Mouse (Mus musculus) adrenal gland, postnatal 25 days (tissue): ENCODE results near the gene Dut. TPM values are rescaled to one million over a fixed set of nuclear protein-coding genes. Genes with fewer than 3 reads are reported as not detected.

Experiments
- DNase-seq: peaks from one replicate; pipeline ENCODE4 v3.0.0; 2021; ENCODE audit warnings: mixed read lengths
- long read RNA-seq: library from polyadenylated mRNA; stranded (forward); transcript quantifications from one replicate; pipeline ENCODE4 v2.0.0, GENCODE M21; 2021
- total RNA-seq: library from RNA; stranded (reverse); gene quantifications from 2 replicates; pipeline ENCODE4 v1.2.3, GENCODE M21; 2021

Gene Dut
- total RNA-seq: 24.5 and 33.5 TPM in 2 replicates
- long read RNA-seq, transcript Dut-201 (6 exons, 1,950 nt): minor isoform, 5 of 32 reads
- long read RNA-seq, transcript Dut-202 (7 exons, 1,020 nt): major isoform, 11 of 32 reads
- long read RNA-seq, partial matches to known transcripts: 1 of 32 reads
- long read RNA-seq, other reads (novel, unspliced or antisense): 15 of 32 reads

DNA sequence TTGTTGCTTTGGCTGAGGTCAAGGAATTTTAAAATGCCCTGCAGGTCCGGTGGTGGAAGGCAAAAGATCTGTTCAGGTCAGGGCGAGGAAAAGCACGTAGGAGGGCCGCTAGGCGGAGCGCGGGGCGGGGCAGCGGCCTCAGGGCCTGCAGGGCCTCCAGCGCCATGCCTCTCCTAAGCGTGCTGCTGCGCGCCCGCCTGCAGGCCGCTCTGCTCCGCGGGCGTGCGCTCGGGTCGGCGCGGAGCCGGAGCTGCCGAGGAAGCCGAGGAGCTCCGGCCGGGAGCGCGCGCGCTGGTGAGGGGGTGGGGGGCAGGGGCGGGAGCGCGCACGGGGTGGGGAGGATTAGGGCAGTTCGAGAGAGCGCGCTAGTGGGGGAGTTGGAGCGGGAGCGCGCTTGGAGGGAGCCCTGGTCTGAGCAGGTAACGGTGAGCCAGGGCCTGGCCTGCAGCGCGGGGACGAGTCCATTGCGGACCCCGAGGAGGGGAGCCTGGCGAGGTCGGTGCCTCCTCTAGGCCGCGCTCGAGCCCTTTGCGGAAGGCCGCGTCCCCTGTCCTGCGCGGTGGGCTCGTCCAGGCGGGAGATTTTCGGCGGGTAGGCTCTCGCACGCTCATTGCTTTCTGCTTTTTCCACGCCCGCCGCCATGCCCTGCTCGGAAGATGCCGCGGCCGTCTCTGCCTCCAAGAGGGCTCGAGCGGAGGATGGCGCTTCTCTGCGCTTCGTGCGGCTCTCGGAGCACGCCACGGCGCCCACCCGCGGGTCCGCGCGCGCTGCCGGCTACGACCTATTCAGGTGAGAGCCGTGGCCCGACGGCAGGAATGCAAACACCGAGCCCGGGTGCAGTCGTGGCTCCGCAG is at the start of gene Dut:
TSS of gene Dut (plus strand) at position 83 of the 854 bp plus-strand sequence.
- peak; percentile 92 for DNase-seq

DNA sequence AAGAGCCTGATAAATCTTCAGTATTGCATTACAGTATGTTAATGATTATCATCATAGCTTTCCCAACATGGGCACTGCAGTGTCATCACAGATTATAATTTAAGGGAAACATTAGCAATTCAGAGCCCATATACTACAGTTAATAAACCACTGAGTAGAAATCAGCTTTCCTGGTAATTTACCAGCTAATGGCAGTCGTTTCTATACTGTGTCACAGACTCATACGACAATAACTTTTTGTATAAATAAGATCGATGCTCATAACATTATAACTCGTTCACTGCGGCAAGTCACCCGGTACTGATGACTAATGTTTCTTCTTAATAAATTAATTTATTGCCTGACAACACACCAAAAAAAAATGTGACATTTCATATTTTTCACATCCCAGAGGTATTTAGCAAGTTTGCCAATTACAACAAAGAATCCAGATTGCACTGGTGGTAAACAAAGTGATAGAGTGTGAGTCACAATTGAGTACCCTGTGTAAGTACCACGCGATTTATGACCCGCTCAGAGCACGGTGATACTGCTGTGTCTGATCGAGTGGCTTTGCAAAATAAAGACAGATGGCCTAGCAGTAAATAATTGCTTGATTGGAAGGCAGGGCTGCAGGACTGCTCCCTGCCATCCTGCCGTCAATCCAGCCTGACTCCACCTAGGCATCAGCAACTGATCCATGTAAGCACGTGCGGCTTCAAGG is 37.9 kb upstream of the Dut start:
- no peak for DNase-seq

DNA sequence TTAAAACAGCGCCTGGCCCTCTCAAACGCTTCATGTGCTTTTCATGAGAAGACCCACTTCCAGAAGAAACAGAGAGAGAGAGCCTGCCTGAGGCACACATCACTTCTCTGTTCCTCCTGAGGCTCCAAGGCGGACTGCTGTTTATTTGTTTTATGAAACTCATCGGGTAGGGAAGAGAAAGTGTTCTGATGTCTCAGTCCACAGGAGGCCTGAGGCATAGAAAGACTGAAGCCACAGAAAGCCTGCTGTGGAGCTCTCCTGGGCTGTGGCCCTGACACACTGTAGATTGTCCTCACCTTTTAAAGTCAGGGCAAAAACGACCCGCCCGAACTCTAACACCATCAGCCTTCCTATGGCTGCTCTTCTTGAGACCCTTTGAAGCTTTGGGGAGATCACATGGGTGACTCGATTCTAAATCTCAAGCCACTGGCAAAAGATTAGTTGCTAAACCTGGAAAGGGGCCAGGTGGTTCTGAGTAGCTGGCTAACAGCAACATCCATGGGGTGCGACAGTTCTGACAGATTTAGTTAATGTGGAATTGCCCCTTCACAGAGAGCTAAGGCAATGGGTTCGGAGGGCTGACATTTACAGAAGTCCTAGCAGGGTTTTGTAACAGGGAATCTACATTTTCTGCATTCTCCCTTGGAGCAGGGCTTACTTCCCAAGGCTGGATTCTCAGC is 35.0 kb upstream of the Dut start:
- DNase-seq: no peak

DNA sequence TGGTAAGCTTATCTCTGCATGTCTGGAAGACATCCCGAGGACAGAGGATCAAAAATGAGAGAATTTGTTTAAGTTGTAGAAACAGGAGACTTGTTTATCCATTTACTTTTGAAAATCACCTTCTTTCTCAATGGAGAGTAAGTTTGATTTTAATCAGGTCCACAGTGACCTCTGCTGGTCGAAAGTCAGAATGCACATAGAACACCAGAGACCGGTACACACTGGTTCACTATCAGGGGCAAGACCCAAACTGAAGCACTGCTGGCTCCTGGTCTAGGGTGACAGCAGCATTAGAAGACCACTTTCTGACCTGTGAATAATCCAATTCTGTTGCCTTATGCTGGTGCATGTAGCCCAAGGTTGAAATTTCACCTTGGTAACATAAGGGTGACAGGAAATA is 32.4 kb upstream of the Dut start:
- peak; percentile 49 for DNase-seq

DNA sequence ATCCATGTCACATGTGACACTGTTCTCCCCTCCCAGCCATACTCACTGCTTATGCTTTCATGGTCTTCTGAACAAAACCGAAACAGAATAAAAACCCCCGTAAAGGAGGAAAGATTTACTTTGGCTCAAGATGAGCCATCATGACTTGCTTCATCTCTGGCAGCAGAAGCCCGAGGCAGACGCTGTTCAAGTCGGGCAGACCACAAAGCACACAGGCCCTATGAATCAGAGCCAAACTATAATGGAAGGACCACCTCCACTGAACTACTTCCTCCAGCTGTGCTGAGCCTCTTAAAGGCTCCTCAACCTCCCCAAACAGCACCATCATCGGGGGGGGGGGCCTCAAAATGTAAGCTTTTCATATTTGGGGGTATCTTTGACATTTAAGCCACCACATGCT is 29.7 kb upstream of the Dut start:
- DNase-seq: no peak

DNA sequence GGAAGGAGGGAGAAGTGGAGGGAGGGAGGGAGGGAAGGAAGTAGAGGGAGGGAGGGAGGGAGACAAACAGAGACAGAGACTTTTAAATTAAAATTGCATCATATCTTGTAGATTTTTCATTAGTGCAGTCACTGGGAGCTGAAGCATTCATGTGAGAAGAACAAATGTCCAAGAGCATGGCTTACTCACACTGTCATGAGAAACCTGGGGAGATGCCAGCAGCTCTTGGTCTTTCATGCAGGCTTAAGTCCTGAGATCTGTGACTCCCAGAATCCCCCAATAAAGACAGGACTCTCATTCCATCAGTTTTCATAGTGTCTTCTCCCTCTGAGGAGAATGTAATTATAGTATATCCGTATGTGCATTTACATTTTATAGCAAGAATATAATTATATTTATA is 28.4 kb upstream of the Dut start:
- DNase-seq: peak; percentile 9

DNA sequence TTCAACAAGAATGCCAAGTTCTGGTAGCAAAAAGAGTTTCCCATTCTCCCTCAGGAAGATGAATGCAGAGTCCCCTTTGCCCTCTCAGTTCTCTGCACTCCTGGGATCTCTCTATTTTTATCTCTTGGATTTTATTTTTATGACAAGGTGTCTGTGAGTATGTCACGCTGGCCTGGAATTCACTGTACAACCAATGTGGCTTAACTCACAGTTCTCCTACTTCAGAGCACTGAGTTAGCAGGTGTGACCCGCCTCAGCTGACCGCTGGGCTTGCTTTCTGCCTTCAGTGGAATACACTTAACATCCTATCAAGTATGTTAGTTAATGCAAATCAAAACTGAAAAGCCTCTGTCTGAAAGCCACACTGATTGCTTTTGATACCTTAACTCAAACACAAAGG is 27.7 kb upstream of the Dut start:
- no peak for DNase-seq

DNA sequence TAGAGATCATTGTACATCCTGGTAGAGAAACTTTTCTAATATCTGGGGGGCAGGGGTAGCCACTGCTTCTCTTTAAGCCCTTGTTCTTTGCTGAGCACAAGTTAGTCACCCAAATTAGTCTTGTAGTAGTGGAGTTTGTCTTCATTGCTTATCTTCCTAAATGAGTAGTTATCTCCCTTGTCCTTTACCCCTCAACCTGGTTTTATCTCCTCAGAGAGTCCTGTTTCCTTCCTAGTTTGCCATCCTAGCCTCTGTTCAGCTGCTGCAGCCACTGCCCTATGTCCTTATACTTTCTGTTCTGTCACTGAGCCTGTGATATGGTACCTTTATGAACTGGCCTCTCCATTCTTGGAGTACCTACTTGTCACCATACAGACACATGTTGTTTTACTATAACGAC is 25.3 kb upstream of the Dut start:
- no peak for DNase-seq

DNA sequence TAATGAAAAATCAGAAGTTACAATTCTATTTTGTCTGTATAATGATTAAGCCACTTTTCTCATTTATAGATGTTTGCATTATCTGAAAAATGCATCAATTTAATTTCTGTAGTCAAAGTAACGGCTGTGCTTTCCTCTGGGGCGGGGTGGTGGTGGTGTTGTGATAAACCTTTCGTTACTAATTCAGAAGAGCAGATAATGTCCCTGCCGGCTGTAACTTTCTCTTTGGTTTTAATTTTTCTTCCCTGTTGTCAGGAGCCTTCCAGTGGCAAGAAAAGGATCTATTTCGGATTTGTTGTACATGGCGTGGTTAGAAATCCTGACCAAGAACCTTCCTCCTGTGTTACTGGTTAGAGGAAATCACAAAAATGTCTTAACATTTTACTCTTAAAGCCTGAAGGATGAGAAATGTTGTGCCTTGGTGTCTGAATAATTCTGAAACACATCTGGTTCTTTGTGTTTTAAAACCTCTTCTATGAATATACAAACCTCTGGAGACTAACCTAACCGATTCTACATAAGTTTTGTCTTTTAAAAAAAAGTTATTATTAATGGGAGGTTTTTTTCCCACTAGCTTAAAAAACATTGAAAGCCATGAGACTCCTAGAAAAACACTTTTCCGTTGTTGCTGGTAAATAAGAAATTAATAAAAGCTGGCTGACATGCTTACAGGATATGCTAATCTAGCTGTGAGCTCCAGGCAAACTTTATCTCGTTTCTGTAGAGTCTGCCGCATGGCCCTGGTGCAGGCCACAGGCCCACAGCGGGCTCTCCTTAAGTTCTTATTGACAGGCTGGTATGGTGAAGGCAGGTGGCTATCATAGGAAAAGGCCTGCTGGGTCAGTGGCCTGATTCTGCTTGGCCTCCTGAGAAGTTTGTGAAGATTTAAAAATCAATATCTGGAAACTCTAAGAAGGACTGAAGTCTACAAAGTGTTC is 18.2 kb upstream of the Dut start:
- DNase-seq: no peak

DNA sequence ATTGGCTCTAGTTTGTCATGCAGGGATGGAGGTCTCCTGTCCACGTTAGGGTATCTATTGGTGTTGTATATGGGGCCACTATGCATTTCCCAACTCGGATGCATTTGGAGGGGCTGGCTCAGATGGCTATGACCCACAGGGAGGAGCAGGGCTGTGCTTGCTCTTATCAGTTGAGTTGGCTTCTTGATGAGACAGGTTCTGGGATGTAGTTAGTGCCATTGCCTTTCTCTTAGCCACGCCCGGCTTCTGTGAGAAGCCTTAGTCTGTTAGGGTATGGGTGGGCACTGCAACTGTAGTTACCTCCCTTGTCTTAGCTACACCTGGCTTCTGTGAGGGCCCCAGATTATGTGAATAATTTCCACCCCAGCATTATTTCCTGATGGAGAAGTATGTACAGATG is 14.8 kb upstream of the Dut start:
- no peak for DNase-seq

DNA sequence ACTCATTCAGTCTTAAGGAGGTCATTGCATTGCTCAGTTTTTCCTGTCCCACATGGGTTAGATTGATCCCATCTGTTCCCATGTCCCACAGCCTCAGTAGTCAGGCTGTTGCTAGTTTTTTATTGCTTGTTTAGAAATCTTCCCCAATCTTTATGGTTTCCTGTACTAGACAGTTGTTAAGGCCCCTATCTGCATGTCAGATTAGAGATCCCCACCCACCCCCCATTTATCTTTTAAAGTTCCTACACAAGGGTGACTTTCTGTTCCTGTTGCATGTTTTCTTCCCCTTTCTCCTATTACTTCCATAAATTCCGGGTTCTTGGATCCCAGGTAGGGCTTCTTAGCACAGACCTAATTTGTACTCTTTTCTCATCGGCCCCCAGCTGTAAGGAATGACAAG is 13.5 kb upstream of the Dut start:
- DNase-seq: no peak

DNA sequence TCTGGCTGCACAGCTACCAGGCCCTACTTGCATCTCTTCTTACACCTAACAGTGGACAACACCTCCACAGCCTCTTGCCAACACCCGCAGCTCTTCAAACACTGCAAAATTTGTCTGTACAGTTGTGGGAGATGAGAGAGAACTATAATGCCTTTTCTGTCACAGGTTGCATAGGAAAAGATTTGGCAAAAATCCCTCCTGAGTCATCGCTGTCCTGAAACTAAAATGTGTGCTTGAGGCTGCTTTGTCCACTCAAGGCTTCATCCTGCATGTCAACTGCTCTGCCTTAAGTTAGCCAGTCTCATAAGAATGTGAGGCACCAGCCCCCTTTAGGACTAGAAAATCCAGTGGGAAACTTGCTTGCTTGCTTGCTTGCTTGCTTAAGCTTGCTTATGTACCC is 12.9 kb upstream of the Dut start:
- DNase-seq: no peak

DNA sequence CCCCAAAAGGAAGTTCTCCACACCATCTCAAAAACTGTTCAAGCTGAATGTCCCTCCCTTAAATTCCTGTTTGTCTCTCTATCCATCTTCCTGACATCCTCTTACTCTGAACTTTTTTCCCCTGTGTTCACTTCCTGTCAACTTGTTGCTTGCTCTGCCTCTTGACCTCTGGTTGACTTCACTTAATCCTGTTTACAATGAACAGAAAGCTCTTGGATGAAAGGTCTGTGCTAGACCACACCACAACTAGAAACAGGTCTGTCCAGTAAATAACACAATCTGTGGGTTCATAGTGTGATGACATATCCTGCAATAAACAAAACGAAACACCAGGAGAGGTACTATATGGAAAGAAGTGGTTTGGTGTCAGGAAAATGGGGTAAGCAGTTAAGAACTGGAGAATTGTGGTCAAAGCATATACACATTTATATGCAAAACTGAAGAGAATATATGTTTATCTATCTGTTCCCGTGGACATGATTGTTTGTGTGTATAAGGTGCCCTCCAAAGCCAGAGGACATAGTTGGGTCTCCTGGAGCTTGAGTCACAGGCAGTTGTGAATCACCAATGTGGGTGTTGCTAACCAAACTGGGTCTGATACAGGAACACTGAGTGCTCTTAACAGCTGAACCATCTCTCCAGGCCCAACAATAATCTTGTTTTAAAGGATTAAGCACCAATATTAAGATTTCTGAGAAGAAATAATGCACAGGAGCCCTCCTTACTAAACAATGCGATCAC is 1.3 kb upstream of the Dut start:
- no peak for DNase-seq

DNA sequence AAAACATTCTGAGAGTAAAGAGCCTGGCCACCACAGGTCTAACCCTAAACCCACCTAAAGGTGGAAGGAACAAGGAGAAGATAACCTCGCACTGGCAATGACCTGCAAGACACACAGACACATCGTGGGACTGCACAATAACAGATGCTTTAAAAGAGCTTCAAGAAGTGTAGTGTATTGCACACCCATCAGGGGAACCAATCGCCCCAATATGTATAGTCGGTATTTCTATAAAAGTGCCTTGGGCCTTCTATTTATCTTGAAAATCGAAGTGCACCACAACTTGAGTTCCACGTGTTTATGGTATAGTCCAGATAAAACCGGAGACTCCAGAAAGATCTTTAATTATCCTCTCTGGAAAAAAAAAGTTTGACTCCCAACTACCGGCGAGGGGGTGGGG is 321 bp upstream of the Dut start:
- no peak for DNase-seq

DNA sequence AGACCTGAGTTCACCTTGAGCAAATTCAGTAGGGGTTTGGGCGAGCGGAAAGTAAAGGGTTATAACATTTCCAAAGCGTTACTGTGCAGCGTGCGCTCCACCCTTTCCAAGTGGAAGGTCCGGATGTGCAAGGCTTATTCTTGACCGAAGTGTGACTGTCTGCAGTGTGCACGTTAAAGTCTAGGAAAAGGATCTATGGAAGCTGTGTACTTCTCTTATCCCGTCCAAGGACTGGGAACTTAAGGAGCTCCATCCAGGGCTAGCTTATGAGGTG is 909 bp downstream of the Dut start:
- DNase-seq: no peak

DNA sequence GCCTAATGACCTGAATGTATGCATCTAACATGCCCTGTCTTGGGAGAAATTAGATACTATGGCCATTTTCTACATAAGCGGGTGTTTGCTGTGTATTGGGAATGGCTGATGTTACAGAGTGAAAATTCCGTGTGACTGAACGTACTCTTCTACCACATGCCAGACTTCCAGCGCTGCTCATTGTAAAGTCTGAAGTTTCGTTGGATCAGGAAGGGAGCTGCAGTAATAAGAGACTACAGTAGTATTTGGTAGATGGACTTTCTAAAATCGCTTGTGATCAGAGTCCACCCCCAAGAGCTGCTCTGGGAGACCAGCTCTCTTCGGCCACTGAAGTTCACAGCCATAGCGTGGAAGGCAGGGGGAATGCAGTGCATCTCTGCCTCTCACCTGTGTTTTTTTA is 1.3 kb downstream of the Dut start:
- no peak for DNase-seq

DNA sequence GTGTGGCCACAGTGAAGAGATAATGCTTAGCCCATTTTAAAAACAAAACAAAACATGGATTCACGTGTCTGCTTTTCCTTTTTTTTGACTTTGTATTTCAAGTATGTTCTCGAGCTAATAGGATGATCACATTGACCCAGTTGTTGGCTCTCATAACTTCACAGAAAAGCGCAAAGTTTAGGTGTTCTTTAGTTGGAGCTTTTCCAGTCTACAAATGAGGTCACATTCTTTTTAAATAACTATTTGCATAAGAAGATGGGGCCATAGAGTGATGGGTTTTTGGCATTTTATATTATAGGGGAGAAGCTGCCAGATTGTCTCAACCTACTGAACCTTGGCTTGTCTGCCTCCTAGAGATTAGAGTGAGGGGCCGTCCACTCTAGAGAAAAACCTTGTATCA is 2.3 kb downstream of the Dut start:
- no peak for DNase-seq

DNA sequence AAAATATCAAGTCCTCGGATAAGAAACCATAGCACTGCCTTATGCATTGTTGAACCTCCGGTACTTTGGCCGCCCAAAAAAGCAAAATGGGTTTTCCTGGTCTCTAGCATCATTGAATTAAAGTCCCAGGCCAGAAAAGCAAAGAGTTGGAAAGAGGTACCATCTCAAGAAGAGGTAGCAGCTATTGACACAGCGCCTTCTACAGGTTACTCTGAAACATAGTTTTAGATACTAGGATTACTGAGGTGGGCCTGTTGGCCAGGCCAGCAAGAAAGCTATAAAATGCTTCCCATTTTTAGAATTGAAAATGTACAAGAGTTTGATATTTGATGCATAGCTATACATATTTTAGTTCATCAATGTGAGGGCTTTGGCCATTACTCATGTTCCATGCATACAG is 2.9 kb downstream of the Dut start:
- DNase-seq: no peak

DNA sequence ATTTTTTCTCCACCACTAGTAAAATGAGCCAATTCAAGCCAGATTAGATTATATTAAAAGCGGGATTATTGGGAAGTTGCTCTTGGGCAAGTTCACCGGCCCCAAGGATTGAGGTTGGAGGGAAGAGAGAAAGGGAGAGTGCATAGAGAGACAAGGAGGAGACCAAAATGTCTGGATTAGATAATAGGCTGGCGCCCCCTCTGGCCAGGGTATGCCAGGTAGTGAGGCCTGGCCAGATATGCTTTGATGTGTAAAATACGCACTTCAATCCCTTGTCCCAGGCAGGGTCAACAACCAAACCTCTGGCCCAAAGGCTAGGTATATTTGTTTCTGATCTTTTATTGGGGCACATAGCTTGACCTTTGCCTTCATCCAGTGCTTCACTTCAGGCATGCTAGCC is 4.8 kb downstream of the Dut start:
- no peak for DNase-seq

DNA sequence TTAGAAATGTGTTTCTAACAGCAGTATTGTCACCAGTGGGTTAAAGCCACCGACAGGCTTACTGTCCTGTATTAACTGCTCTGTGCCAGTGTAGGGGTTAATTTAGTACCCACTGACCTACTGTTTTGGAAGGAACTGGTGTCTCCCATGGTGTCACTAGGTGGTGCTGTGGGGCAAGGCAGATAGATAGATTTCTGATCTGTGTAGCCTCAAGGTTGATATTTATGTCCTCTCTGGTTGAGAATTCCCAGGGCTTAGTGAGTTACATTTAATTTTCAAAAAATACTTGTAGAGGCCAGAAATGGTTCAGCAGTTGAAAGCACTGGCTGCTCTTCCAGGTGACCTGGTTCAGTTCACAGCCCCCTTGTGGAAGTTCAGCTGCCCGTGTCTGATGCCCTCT is 5.3 kb downstream of the Dut start:
- DNase-seq: peak; percentile 46

DNA sequence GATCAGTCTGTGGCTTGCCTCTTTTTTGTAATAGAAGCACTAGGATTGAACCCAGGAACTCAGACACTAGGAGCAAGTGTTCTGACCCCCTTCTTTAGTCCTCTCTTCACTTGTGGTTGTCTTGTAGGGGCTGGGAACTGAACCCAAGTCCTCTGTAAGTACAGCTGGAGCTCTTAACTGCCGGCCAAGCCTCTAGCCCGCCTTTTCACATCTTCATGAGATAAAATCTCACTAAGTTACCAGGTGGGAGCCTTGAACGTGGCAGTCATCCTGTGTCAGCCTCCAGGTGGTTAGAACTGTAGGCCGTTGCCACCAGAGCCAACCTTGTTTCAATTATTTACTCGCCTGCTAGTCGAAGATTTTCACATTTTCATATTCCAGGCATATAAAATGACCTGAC is 6.7 kb downstream of the Dut start:
- DNase-seq: no peak
